Mouse (Mus musculus): ENCODE measurements around the gene 4933425L06Rik. TPM values are rescaled to one million over a fixed set of nuclear protein-coding genes. Genes with fewer than 3 reads are reported as not detected.
A peak's percentile ranks its signal among the peaks of the same experiment; 100 is the strongest.

The 4933425L06Rik gene
- total RNA-seq, 2 experiments from 2014 or later = not detected

DNA sequence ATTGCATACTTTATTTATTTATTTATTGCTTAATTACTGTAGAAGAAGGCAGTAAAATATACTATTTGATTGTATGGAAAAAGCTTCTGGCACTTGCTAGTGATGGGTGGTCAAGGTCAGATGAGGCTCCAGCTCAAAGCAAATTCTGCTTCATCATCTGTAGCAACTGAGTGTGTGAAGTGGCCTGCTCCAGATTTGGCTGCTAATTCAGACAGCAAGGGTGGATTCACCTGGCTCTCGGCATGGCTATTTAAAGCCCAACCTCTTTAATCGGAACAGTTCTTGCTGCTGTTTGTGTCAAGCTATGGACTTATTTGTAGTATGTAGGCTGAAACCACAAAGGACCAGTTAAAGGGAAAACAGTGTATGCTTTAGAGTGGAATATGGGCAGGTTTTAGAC lies 50.9 kb downstream of the 4933425L06Rik start:
- no peak for DNase-seq (ENCODE audit: low spot score in 2 of 2)

GRCm38 (mm10) chr13:105134397-105134796 lies 52.5 kb downstream of the 4933425L06Rik start:
- DNase-seq (ENCODE audit: low spot score in 2 of 2) = no peak

DNA sequence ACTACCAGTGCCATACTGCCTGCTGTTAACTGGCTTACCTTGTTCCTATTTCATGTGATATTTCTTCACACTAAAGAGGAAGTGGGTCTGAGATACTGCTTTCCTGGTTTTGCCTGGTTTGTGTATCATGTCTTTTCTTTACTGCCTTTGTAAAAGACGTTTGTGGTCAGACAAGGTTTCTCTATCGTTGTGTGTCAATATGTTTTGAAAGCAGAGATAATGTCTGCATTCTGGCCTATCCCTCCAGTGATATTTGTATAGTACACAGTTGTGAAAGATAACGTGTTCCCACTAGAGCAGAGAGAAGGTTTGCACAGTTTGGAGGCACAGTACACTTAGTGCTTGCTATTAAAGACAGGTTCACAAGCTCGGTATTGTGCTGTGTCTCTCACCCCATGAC lies 58.0 kb downstream of the 4933425L06Rik start:
- DNase-seq (ENCODE audit: low spot score in 2 of 2) = no peak

GRCm38 (mm10) chr13:105146827-105147226 lies 64.9 kb downstream of the 4933425L06Rik start:
- no peak for DNase-seq (ENCODE audit: low spot score in 2 of 2)

DNA sequence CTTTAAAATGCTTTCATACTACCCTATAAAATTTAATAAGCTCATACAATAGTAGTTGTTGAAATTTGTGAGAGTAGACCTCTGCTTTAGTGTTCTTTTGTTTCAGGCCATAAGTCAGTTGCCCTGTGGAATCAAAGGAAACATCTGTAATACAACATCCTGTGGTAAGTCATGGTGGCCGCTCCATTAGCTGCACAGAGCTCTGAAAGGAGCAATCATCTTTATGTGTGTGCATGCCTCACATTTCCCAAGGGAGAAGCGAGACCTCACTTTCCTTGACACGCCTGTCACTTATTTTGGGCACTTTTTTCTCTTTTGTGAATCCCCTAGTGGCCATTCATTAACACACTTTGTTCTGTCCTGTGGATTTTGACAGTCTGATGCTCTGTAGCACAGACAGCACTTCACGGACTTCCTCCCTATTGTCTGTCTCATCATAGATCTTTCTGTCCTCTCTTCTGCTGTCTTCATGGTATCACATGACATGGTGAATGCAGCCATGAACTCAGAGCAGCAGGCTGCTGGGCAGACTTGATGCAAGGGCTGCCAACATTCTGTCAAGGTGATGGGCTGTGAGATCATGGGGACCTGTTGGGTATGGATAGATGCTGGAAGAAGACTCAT lies 66.0 kb downstream of the 4933425L06Rik start:
- DNase-seq (ENCODE audit: low spot score in 2 of 2) = no peak

DNA sequence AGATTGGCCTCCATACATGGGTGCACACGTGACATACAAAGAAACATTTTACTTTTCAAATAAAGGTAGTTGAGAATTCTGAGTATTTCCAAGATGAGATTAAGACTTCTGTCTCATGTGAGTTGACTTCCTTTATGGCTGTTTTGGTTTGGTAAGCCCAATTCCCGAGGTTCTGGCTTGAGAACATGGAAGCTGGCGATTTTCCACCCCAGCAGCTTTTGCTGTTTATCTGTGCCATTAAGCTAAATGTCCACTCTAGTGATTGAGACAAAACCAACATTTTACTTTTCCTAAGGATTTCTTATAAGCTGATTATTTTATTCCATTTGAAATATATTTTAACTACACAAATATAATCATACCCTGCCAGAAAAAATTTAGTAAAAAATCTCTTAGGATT lies 68.1 kb downstream of the 4933425L06Rik start:
- DNase-seq (ENCODE audit: low spot score in 2 of 2) = no peak

- peak in 1 of 2 experiments; percentile 3 for DNase-seq (ENCODE audit: low spot score in 2 of 2)
Observed at GRCm38 (mm10) chr13:105153955-105154354, 72.0 kb downstream of the 4933425L06Rik start.

DNA sequence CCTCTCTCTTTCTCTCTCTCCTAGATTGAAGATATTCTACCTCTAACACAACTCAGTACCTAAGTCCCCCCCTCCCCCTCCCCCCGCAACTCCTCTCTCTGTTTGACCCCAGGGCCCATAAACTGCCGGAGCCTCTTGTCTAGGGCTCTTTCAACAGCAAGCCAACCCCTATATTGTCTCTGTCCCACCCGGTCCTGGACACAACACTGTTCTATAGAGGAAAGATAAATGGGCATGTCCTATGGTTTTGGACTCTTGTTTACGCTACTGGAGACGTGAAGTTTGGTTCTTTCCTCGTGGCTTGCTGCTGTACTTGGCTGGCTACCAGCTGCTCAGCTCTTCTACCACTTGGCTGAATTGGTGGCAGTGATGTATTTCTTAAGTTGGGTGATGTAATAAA lies 83.5 kb downstream of the 4933425L06Rik start:
- DNase-seq (ENCODE audit: low spot score in 2 of 2) = no peak

Other genes with a start within 250 kb of the 4933425L06Rik start
- under 1 TPM; 0.38 to 0.51 TPM for gene Shisal2b, start 218.2 kb upstream of the 4933425L06Rik start, total RNA-seq (2021)
- 100 to 1,000 TPM; 109 to 121 TPM for gene Rgs7bp, start 27.2 kb upstream of the 4933425L06Rik start, total RNA-seq (2021)
- 10 to 100 TPM; 20.3 to 21.0 TPM for gene Rnf180, start 212.7 kb downstream of the 4933425L06Rik start, total RNA-seq (2021)